Mouse (Mus musculus) limb, embryonic 15.5 days (tissue): ENCODE data around the gene Hsd3b7. TPM values are rescaled to one million over a fixed set of nuclear protein-coding genes. Genes with fewer than 3 reads are reported as not detected.

Source experiments
- ATAC-seq: fragments of 200-750 bp; cut with Nextera tagmentation; 2 replicates; pipeline ENCODE4 v1.8.0; 2017; ENCODE audit warnings: low read depth, moderate TSS enrichment; ENCODE audit not compliant: insufficient number of reproducible peaks, low FRiP score, low TSS enrichment
- H3K27ac ChIP-seq: fragments of 300-500 bp; sonication (generic); 2 replicates; pipeline ENCODE4 v1.5.1; 2015; ENCODE audit warnings: moderate library complexity, mild to moderate bottlenecking, inconsistent platforms
- H3K27me3 ChIP-seq: fragments of 300-500 bp; sonication (generic); 2 replicates; pipeline ENCODE4 v1.6.1; 2015; ENCODE audit warnings: inconsistent platforms
- H3K36me3 ChIP-seq: fragments of 300-500 bp; sonication (generic); 2 replicates; pipeline ENCODE4 v1.6.1; 2015; ENCODE audit warnings: inconsistent platforms
- H3K4me1 ChIP-seq: fragments of 300-500 bp; sonication (generic); 2 replicates; pipeline ENCODE4 v1.6.1; 2015; ENCODE audit warnings: inconsistent platforms
- H3K4me2 ChIP-seq: fragments of 300-500 bp; sonication (generic); 2 replicates; pipeline ENCODE4 v1.6.1; 2015; ENCODE audit warnings: mild to moderate bottlenecking, inconsistent platforms
- H3K4me3 ChIP-seq: fragments of 300-500 bp; sonication (generic); 2 replicates; pipeline ENCODE4 v1.5.1; 2015; ENCODE audit warnings: mild to moderate bottlenecking, inconsistent platforms
- H3K9ac ChIP-seq: fragments of 300-500 bp; sonication (generic); 2 replicates; pipeline ENCODE4 v1.6.1; 2015; ENCODE audit warnings: inconsistent platforms
- H3K9me3 ChIP-seq: fragments of 300-500 bp; sonication (generic); 2 replicates; pipeline ENCODE4 v1.6.1; 2016; ENCODE audit warnings: inconsistent platforms
- WGBS: fragments of 180-500 bp; shearing (Covaris S2); methylation state at CpG from one replicate; pipeline ENCODE4 v1.1.7; 2015; 5-methylcytosine and 5-hydroxymethylcytosine counted together
- polyA plus RNA-seq: library from polyadenylated mRNA; unstranded; fragments of >200 nt; fragmentation: Nextera tagmentation; extraction: Ambion mirVana; gene quantifications from 2 replicates; pipeline ENCODE4 v1.2.1, GENCODE M21; 2015

Gene Hsd3b7
- 18.7 and 23.8 TPM in 2 replicates for polyA plus RNA-seq

DNA sequence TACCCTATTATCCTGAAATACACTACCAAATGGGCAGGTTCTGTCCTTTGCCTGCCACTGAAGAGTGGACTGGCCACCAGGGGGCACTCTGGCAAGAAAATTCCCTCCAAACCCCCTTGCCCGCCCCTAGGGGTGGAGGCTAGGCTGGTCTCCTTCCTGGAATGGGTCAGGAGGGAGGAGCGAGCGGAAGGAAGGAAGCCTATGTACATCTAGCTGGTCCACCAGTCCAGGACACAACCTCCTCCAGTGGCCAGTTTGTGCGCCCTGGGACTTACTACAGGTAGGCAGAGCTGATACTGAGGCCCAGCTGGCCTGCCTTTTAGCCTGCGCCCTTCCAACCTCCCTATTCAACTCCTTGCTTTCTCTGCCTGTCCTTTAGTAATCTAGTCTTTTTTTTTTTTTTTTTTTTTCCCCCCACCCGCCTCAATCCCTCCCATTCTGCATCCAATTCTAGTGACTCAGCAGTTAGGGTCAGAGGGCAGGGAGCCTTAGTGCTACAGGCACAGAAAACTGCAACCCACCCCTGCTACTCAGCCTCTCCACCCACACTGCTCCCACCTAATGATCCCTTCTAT is at the start of gene Hsd3b7:
TSS of gene Hsd3b7 (plus strand) at position 170 of the 575 bp plus-strand sequence.
- H3K9me3 ChIP-seq, result no peaks in the 10 kb centered on the region
- H3K27ac ChIP-seq, result peak within 1 kb of the TSS; percentile 67
- H3K27me3 ChIP-seq, result no peaks in the 10 kb centered on the region
- H3K4me1 ChIP-seq, result peaks cover 19% of the 10 kb centered on the region
- peak within 1 kb of the TSS; percentile 33 for H3K4me3 ChIP-seq
- H3K36me3 ChIP-seq, result peaks cover 77% of the 10 kb centered on the region
- peak; percentile 66 for ATAC-seq
- H3K9ac ChIP-seq, result no peak within 1 kb of the TSS
- 32% methylated on average over 6 of the region's 6 CpGs for WGBS
- peak within 1 kb of the TSS; percentile 44 for H3K4me2 ChIP-seq

DNA sequence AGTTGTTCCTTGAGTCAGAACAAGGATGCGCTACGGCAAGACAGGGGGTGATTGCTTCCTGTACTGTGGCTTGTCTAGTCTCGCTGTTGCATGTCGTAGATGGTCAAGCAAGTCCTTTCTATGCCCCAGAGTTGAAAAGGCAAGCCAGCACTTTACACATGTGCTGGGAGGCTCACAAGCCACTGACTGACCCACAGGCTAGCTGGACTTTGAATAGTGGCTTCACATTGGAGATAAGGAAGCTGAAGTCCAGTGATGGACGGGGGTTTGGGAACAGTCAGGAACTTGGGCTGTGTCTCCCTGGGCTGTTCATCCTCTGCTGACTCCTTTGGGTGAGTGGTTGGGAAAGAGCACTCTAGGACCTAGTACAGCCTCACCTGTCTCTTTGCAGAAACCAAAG is 48.8 kb upstream of the Hsd3b7 start:
- WGBS, result 88% methylated on average over 5 of the region's 5 CpGs
- Histone ChIP-seq H3K27ac (no peak overlapping the region), H3K4me1 (peaks cover 54% of the 10 kb centered on the region), H3K9me3 (no peaks in the 10 kb centered on the region), H3K27me3 (no peaks in the 10 kb centered on the region), H3K9ac (no peak overlapping the region), H3K36me3 (peaks cover 85% of the 10 kb centered on the region), H3K4me3 (no peak overlapping the region), H3K4me2 (no peak overlapping the region)
- no peak for ATAC-seq

DNA sequence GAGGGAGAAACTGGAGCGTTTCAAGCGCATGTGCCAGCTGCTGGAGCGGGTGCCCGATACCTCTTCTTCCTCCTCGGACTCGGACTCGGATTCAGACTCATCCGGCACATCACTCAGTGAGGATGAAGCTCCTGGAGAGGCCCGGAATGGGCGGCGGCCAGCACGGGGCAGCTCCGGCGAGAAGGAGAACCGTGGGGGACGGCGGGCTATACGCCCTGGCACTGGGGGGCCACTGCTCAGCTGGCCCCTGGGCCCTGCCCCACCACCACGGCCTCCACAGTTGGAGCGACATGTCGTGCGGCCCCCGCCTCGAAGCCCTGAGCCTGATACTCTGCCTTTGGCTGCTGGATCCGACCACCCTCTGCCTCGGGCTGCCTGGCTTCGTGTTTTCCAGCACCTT is 48.3 kb upstream of the Hsd3b7 start:
- no peak for ATAC-seq
- Histone ChIP-seq H3K27me3 (no peaks in the 10 kb centered on the region), H3K9me3 (no peaks in the 10 kb centered on the region), H3K27ac (no peak overlapping the region), H3K4me3 (no peak overlapping the region), H3K4me2 (no peak overlapping the region), H3K9ac (no peak overlapping the region), H3K36me3 (peaks cover 90% of the 10 kb centered on the region), H3K4me1 (peaks cover 57% of the 10 kb centered on the region)
- WGBS, result 95% methylated on average over 27 of the region's 27 CpGs

GRCm38 (mm10) chr7:127753158-127753557 is 47.2 kb upstream of the Hsd3b7 start:
- 0 out of 2 replicates have a peak overlapping the region, but pooled peaks have one; percentile 4 for H3K27ac ChIP-seq
- no peak overlapping the region for H3K4me2 ChIP-seq
- no peaks in the 10 kb centered on the region for H3K9me3 ChIP-seq
- H3K9ac ChIP-seq, result no peak overlapping the region
- whole genome bisulfite sequencing, result 62% methylated on average over 5 of the region's 5 CpGs
- peaks cover 47% of the 10 kb centered on the region for H3K4me1 ChIP-seq
- H3K36me3 ChIP-seq, result peaks cover 97% of the 10 kb centered on the region
- ATAC-seq, result no peak
- no peak overlapping the region for H3K4me3 ChIP-seq
- H3K27me3 ChIP-seq, result no peaks in the 10 kb centered on the region

DNA sequence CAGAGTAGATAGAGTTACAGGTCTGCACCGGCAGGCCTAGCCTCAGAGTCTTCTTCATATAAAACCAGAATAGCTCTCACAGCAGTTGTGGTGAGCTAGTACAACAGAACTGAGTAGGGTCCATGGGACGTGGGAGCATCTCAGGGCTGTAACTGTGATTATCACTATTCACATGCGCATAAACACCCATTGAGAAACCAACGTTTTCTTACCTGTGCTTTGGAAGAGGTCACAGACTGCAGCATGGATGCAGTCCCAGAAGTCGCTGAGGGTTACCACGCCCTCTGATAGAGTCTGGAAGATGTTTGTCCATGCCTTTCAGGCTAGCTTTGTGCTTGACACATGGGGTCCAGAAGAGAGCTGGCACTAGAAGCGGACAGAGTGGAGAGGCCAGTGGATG is 46.7 kb upstream of the Hsd3b7 start:
- 84% methylated on average over 7 of the region's 7 CpGs for WGBS
- Histone ChIP-seq H3K4me1 (peaks cover 43% of the 10 kb centered on the region), H3K9me3 (no peaks in the 10 kb centered on the region), H3K27me3 (no peaks in the 10 kb centered on the region), H3K4me3 (no peak overlapping the region), H3K4me2 (no peak overlapping the region), H3K36me3 (peaks cover 96% of the 10 kb centered on the region), H3K9ac (no peak overlapping the region), H3K27ac (no peak overlapping the region)
- ATAC-seq, result no peak

DNA sequence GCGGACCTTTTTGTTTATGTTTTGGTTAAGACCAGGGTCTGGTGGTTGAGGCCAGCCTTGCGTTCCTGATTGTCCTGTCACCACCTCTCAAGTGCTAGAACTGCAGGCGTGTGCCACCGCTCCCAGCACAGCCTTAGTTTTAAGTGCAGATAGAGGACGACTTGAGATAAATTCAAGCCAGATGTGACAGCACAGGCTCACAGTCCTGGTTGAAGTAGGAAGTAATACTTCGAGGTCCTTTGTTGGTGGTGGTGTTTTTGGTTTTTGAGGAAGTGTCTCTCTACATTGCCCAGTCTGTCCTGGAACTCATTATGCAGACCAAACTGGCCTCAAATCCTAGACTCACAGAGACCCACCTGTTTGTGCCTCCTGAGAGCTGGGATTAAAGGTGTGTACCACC is 40.7 kb upstream of the Hsd3b7 start:
- WGBS, result 20% methylated on average over 6 of the region's 6 CpGs
- Histone ChIP-seq H3K36me3 (peaks cover 59% of the 10 kb centered on the region), H3K9ac (no peak overlapping the region)

DNA sequence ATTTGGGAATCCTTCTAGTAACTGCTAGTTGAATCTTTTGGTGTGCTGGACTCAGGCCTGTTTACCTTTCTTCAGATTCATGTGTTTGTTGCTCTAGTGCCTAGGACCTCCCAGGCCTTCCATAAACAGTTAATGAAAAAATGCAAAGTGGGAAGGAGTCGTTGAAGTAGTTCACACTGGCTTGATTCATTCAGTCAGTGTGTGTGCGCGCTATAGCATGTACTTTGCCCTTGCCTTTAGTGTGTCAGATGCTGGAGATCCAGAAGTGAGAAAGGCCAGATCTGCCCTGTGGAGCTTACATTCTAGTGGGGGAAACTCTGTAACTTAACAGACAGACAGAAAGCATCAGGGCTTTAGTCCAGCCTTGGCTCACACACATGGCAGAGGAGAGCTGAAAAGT is 39.9 kb upstream of the Hsd3b7 start:
- Histone ChIP-seq H3K27ac (peak overlapping the region; percentile 40; the same call in 1 of the 2 replicates), H3K36me3 (peaks cover 58% of the 10 kb centered on the region), H3K4me2 (no peak overlapping the region), H3K4me1 (peaks cover 23% of the 10 kb centered on the region), H3K4me3 (no peak overlapping the region), H3K9me3 (no peaks in the 10 kb centered on the region), H3K9ac (no peak overlapping the region), H3K27me3 (no peaks in the 10 kb centered on the region)
- no peak for ATAC-seq
- 68% methylated on average over 3 of the region's 3 CpGs for WGBS

More for the DNA sequence above, 40.7 kb upstream of the Hsd3b7 start:
- Histone ChIP-seq H3K4me1 (peaks cover 30% of the 10 kb centered on the region), H3K4me2 (no peak overlapping the region), H3K27me3 (no peaks in the 10 kb centered on the region), H3K27ac (no peak overlapping the region), H3K9me3 (no peaks in the 10 kb centered on the region), H3K4me3 (no peak overlapping the region)
- no peak for ATAC-seq

GRCm38 (mm10) chr7:127761026-127761425 is 39.4 kb upstream of the Hsd3b7 start:
- Histone ChIP-seq H3K27ac (no peak overlapping the region), H3K4me2 (no peak overlapping the region), H3K36me3 (peaks cover 58% of the 10 kb centered on the region), H3K27me3 (no peaks in the 10 kb centered on the region), H3K4me1 (peaks cover 18% of the 10 kb centered on the region), H3K9ac (no peak overlapping the region), H3K4me3 (no peak overlapping the region), H3K9me3 (no peaks in the 10 kb centered on the region)
- 31% methylated on average over 7 of the region's 7 CpGs for WGBS
- no peak for ATAC-seq

DNA sequence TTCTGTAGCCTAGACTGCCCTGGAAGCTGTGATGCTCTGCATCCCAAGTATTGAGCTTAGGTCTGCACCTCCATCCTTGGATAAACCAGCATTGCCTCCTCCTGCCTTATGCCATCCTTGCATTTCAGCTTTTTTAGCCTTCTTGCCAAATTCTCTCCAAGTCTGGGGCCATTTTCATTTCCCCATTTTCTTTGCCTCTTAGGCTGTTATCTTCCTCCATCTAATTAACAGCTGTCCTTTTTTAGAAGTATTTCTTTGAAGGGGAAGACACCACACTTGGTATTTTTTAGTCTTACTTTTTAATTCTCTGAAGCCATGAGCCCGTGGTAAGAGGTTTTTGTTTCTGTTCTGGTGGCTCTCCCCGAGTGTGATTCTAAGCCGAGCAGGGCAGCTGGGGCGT is 36.8 kb upstream of the Hsd3b7 start:
- WGBS, result 91% methylated on average over 4 of the region's 4 CpGs
- H3K4me1 ChIP-seq, result peaks cover 16% of the 10 kb centered on the region
- no peaks in the 10 kb centered on the region for H3K27me3 ChIP-seq
- H3K36me3 ChIP-seq, result peaks cover 53% of the 10 kb centered on the region
- no peak overlapping the region for H3K4me3 ChIP-seq
- H3K4me2 ChIP-seq, result no peak overlapping the region
- ATAC-seq, result no peak
- no peak overlapping the region for H3K9ac ChIP-seq
- no peak overlapping the region for H3K27ac ChIP-seq
- no peaks in the 10 kb centered on the region for H3K9me3 ChIP-seq

DNA sequence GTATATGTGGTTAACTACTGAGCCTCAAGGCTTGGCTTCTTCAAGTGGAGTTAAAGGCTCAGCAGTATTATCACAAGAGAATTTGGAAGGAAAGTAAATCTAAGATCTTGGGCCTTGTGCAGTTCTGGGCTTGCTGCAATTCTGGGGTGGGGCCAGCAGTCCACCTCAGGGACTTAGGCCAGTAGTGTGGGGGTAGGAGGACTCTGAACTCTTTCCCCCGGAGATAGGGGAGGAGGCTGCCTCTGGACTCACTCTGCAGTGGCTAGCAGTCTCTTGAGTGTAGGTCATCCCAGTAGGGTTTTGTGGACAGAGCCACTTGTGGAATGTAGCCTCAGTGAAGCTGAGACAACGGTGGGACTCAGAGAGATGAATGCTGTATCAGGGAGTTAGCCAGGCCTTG is 34.6 kb upstream of the Hsd3b7 start:
- Histone ChIP-seq H3K27me3 (no peaks in the 10 kb centered on the region), H3K4me2 (no peak overlapping the region), H3K27ac (no peak overlapping the region), H3K9ac (no peak overlapping the region), H3K9me3 (no peaks in the 10 kb centered on the region), H3K36me3 (peaks cover 53% of the 10 kb centered on the region), H3K4me3 (no peak overlapping the region), H3K4me1 (peaks cover 21% of the 10 kb centered on the region)
- 86% methylated on average over 2 of the region's 2 CpGs for WGBS
- ATAC-seq, result no peak

DNA sequence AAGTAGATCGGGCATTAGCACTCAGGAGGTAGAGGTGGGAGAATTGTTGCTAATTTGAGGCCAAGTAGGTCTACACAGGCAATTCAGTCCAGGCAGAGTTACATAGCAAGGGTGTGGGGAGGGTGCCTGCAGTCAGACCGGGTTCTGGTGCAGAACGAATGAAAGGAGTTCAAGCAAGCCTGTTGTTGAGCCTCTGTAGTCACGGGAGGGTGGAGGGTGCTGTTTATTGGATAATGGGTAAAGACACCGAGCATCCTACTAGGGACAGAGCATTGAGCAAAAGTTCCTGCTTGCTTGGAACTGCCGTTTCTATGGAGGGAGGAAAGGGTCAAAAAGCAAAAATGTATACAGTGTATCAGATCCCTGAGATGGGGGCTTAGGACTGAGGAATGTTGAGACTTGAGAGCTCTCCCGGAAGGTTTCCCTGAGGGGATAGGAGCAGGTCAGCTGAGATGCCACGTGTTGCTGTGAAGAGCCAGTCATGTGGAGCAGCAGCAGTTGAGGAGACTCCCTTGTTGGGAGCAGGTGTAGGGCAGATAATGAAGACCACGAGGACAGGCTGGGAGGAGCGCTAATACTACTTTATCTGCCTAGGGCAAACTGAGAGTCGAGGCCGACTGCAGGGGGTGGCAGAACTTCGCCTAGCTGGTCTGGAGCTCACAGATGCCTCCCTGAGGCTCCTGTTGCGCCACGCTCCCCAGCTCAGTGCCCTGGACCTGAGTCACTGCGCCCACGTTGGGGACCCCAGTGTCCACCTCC is 33.4 kb upstream of the Hsd3b7 start:
- 74% methylated on average over 17 of the region's 17 CpGs for WGBS
- Histone ChIP-seq H3K4me1 (peaks cover 26% of the 10 kb centered on the region), H3K36me3 (peaks cover 53% of the 10 kb centered on the region), H3K4me2 (no peak overlapping the region), H3K27ac (peak overlapping the region; percentile 47; the same call in 1 of the 2 replicates), H3K9ac (no peak overlapping the region), H3K9me3 (no peaks in the 10 kb centered on the region), H3K27me3 (no peaks in the 10 kb centered on the region), H3K4me3 (no peak overlapping the region)
- ATAC-seq, result no peak

GRCm38 (mm10) chr7:127767671-127768345 is 32.6 kb upstream of the Hsd3b7 start:
- H3K4me1 ChIP-seq, result peaks cover 26% of the 10 kb centered on the region
- no peaks in the 10 kb centered on the region for H3K27me3 ChIP-seq
- ATAC-seq, result no peak
- H3K4me2 ChIP-seq, result no peak overlapping the region
- H3K27ac ChIP-seq, result peak overlapping the region; percentile 81
- no peak overlapping the region for H3K4me3 ChIP-seq
- H3K9me3 ChIP-seq, result no peaks in the 10 kb centered on the region
- H3K36me3 ChIP-seq, result peaks cover 48% of the 10 kb centered on the region
- WGBS, result 93% methylated on average over 19 of the region's 19 CpGs
- H3K9ac ChIP-seq, result no peak overlapping the region
